Mouse (Mus musculus): ENCODE results near the gene Zfp219. TPM values are rescaled to one million over a fixed set of nuclear protein-coding genes. Genes with fewer than 3 reads are reported as not detected.

Zfp219 gene
- total and polyA plus RNA-seq, 3 experiments, result 26.8 to 42.0 (median 30.0) TPM

GRCm38 (mm10) chr14:51983855-51984246 lies 36.7 kb downstream of the Zfp219 start:
- intact Hi-C loops (cut with DNase I), result loop anchor here (5.0 kb wide), 1 partner anchor 52 kb away; no protein-coding TSS in a partner anchor
- 52% methylated on average over 10 of the region's 10 CpGs for WGBS

GRCm38 (mm10) chr14:51983251-51983650 lies 37.3 kb downstream of the Zfp219 start:
- no peaks in the 10 kb centered on the region for H3K27me3 ChIP-seq (ENCODE audit: control insufficient read depth, insufficient read depth, low read length)
- no peak overlapping the region for H3K9ac ChIP-seq (ENCODE audit: low read depth, low read length)
- intact Hi-C loops (cut with DNase I), result loop anchor here (5.0 kb wide), 1 partner anchor 51 kb away; no protein-coding TSS in a partner anchor
- DNase-seq, result no peak
- H3K4me1 ChIP-seq (ENCODE audit: control insufficient read depth, insufficient read depth, low read length), result no peaks in the 10 kb centered on the region
- no peak overlapping the region for H3K27ac ChIP-seq
- no peak overlapping the region for H3K4me3 ChIP-seq
- 70% methylated on average over 4 of the region's 4 CpGs for WGBS
- H3K79me2 ChIP-seq (replicated peaks; ENCODE audit: control insufficient read depth, insufficient read depth, low read length), result no peaks in the 10 kb centered on the region
- no peaks in the 10 kb centered on the region for H3K36me3 ChIP-seq (ENCODE audit: control insufficient read depth, insufficient read depth, low read length)
- TF ChIP-seq POLR2A (IDR thresholded peaks at IDR 0.05; ENCODE audit: insufficient read depth, low read depth, low read length) (no peak), CTCF (IDR thresholded peaks at IDR 0.05) (peak; percentile 49)

More at GRCm38 (mm10) chr14:51983855-51984246, 36.7 kb downstream of the Zfp219 start:
- Histone ChIP-seq H3K9ac (ENCODE audit: low read depth, low read length) (no peak overlapping the region), H3K27me3 (ENCODE audit: control insufficient read depth, insufficient read depth, low read length) (no peaks in the 10 kb centered on the region), H3K4me3 (peak overlapping the region; percentile 82), H3K79me2 (replicated peaks; ENCODE audit: control insufficient read depth, insufficient read depth, low read length) (no peaks in the 10 kb centered on the region), H3K36me3 (ENCODE audit: control insufficient read depth, insufficient read depth, low read length) (no peaks in the 10 kb centered on the region), H3K4me1 (ENCODE audit: control insufficient read depth, insufficient read depth, low read length) (no peaks in the 10 kb centered on the region), H3K27ac (peak overlapping the region; percentile 85; the same call in 1 of the 2 replicates)
- DNase-seq, result no peak
- TF ChIP-seq EP300 (IDR thresholded peaks at IDR 0.05; ENCODE audit: insufficient read depth, low read depth, low read length) (no peak), POLR2A (IDR thresholded peaks at IDR 0.05; ENCODE audit: insufficient read depth, low read depth, low read length) (no peak), CTCF (IDR thresholded peaks at IDR 0.05) (no peak)

- Histone ChIP-seq H3K36me3 (ENCODE audit: control insufficient read depth, insufficient read depth, low read length) (no peaks in the 10 kb centered on the region), H3K27me3 (ENCODE audit: control insufficient read depth, insufficient read depth, low read length) (no peaks in the 10 kb centered on the region), H3K79me2 (replicated peaks; ENCODE audit: control insufficient read depth, insufficient read depth, low read length) (no peaks in the 10 kb centered on the region), H3K4me1 (ENCODE audit: control insufficient read depth, insufficient read depth, low read length) (no peaks in the 10 kb centered on the region), H3K4me3 (no peak overlapping the region), H3K9ac (ENCODE audit: low read depth, low read length) (no peak overlapping the region), H3K27ac (no peak overlapping the region)
- intact Hi-C loops (cut with DNase I), result no loop called here
- 84% methylated on average over 3 of the region's 3 CpGs for WGBS
- no peak for TF ChIP-seq EP300 (IDR thresholded peaks at IDR 0.05; ENCODE audit: insufficient read depth, low read depth, low read length)
- TF ChIP-seq CTCF (IDR thresholded peaks at IDR 0.05), result no peak
- no peak for TF ChIP-seq POLR2A (IDR thresholded peaks at IDR 0.05; ENCODE audit: insufficient read depth, low read depth, low read length)
- DNase-seq, result no peak
These were observed 41.3 kb downstream of the Zfp219 start for GRCm38 (mm10) chr14:51979252-51979651.

GRCm38 (mm10) chr14:51967400-51967799 lies 53.1 kb downstream of the Zfp219 start:
- TF ChIP-seq POLR2A (IDR thresholded peaks at IDR 0.05; ENCODE audit: insufficient read depth, low read depth, low read length) (no peak), CTCF (IDR thresholded peaks at IDR 0.05) (no peak), EP300 (IDR thresholded peaks at IDR 0.05; ENCODE audit: insufficient read depth, low read depth, low read length) (no peak)
- H3K27me3 ChIP-seq (ENCODE audit: control insufficient read depth, insufficient read depth, low read length), result no peaks in the 10 kb centered on the region
- 64% methylated on average over 3 of the region's 3 CpGs for WGBS
- H3K4me1 ChIP-seq (ENCODE audit: control insufficient read depth, insufficient read depth, low read length), result no peaks in the 10 kb centered on the region; the same call in 1 of the 2 replicates
- intact Hi-C loops (cut with DNase I), result no loop called here
- DNase-seq, result no peak
- H3K27ac ChIP-seq, result no peak overlapping the region
- H3K9ac ChIP-seq (ENCODE audit: low read depth, low read length), result no peak overlapping the region
- H3K36me3 ChIP-seq (ENCODE audit: control insufficient read depth, insufficient read depth, low read length), result no peaks in the 10 kb centered on the region
- no peak overlapping the region for H3K4me3 ChIP-seq
- H3K79me2 ChIP-seq (replicated peaks; ENCODE audit: control insufficient read depth, insufficient read depth, low read length), result no peaks in the 10 kb centered on the region

- H3K36me3 ChIP-seq (ENCODE audit: control insufficient read depth, insufficient read depth, low read length), result no peaks in the 10 kb centered on the region
- 49% methylated on average over 2 of the region's 2 CpGs for whole genome bisulfite sequencing
- no peak overlapping the region for H3K9ac ChIP-seq (ENCODE audit: low read depth, low read length)
- no peak for DNase-seq
- H3K27ac ChIP-seq, result no peak overlapping the region
- no peaks in the 10 kb centered on the region for H3K4me1 ChIP-seq (ENCODE audit: control insufficient read depth, insufficient read depth, low read length)
- intact Hi-C loops (cut with DNase I), result no loop called here
- no peaks in the 10 kb centered on the region for H3K79me2 ChIP-seq (replicated peaks; ENCODE audit: control insufficient read depth, insufficient read depth, low read length)
- no peak overlapping the region for H3K4me3 ChIP-seq
- no peaks in the 10 kb centered on the region for H3K27me3 ChIP-seq (ENCODE audit: control insufficient read depth, insufficient read depth, low read length)
- no peak for TF ChIP-seq CTCF (IDR thresholded peaks at IDR 0.05)
- no peak for TF ChIP-seq POLR2A (IDR thresholded peaks at IDR 0.05; ENCODE audit: insufficient read depth, low read depth, low read length)
- TF ChIP-seq EP300 (IDR thresholded peaks at IDR 0.05; ENCODE audit: insufficient read depth, low read depth, low read length), result no peak
These were observed 60.2 kb downstream of the Zfp219 start for GRCm38 (mm10) chr14:51960316-51960715.

Other genes with a start within 250 kb of the Zfp219 start
- not detected for gene Ang4, start 247.1 kb downstream of the Zfp219 start, total RNA-seq (2021)
- not detected in 2 replicates for gene Ang4, start 247.1 kb downstream of the Zfp219 start, polyA plus RNA-seq (2012; rRNA removed)
- gene AY358078, start 220.7 kb downstream of the Zfp219 start, total RNA-seq (2021), result not detected
- gene AY358078, start 220.7 kb downstream of the Zfp219 start, polyA plus RNA-seq (2012; rRNA removed), result not detected in 2 replicates
- not detected for gene Ear6, start 167.0 kb downstream of the Zfp219 start, total RNA-seq (2021)
- not detected in 2 replicates for gene Ear6, start 167.0 kb downstream of the Zfp219 start, polyA plus RNA-seq (2012; rRNA removed)
- gene Mettl17, start 135.9 kb downstream of the Zfp219 start, total RNA-seq (2021), result 10 to 100 TPM; 20.1 to 20.7 TPM
- gene Mettl17, start 135.9 kb downstream of the Zfp219 start, polyA plus RNA-seq (2012; rRNA removed), result 21.1 and 24.8 TPM in 2 replicates
- gene Slc39a2, start 127.8 kb downstream of the Zfp219 start, total RNA-seq (2021), result under 1 TPM; 0.16 to 0.25 TPM
- gene Slc39a2, start 127.8 kb downstream of the Zfp219 start, polyA plus RNA-seq (2012; rRNA removed), result 0.53 and 1.7 TPM in 2 replicates
- 1,000 to 10,000 TPM; 1,274 to 1,571 TPM for gene Ndrg2, start 106.6 kb downstream of the Zfp219 start, total RNA-seq (2021)
- gene Ndrg2, start 106.6 kb downstream of the Zfp219 start, polyA plus RNA-seq (2012; rRNA removed), result 2,120 and 2,574 TPM in 2 replicates
- not detected for gene Tppp2, start 102.3 kb downstream of the Zfp219 start, total RNA-seq (2021)
- gene Tppp2, start 102.3 kb downstream of the Zfp219 start, polyA plus RNA-seq (2012; rRNA removed), result 0.16 and 0.32 TPM in 2 replicates
- not detected for gene Rnase13, start 98.0 kb downstream of the Zfp219 start, total RNA-seq (2021)
- gene Rnase13, start 98.0 kb downstream of the Zfp219 start, polyA plus RNA-seq (2012; rRNA removed), result not detected in 2 replicates
- gene Arhgef40, start 36.0 kb downstream of the Zfp219 start, total RNA-seq (2021), result 10 to 100 TPM; 27.2 to 27.8 TPM
- gene Arhgef40, start 36.0 kb downstream of the Zfp219 start, polyA plus RNA-seq (2012; rRNA removed), result 42.6 and 49.0 TPM in 2 replicates
- 1 to 10 TPM; 2.2 to 4.2 TPM for gene Tmem253, start 5.1 kb downstream of the Zfp219 start, total RNA-seq (2021)
- 2.8 and 3.8 TPM in 2 replicates for gene Tmem253, start 5.1 kb downstream of the Zfp219 start, polyA plus RNA-seq (2012; rRNA removed)
- not detected for gene Olfr221, start 21.7 kb upstream of the Zfp219 start, total RNA-seq (2021)
- gene Olfr221, start 21.7 kb upstream of the Zfp219 start, polyA plus RNA-seq (2012; rRNA removed), result not detected in 2 replicates
- 100 to 1,000 TPM; 137 to 147 TPM for gene Hnrnpc, start 83.3 kb upstream of the Zfp219 start, total RNA-seq (2021)
- 70.7 and 140 TPM in 2 replicates for gene Hnrnpc, start 83.3 kb upstream of the Zfp219 start, polyA plus RNA-seq (2012; rRNA removed)
- gene Rpgrip1, start 90.0 kb upstream of the Zfp219 start, total RNA-seq (2021), result under 1 TPM; 0.16 to 0.23 TPM
- 0.59 and 0.98 TPM in 2 replicates for gene Rpgrip1, start 90.0 kb upstream of the Zfp219 start, polyA plus RNA-seq (2012; rRNA removed)
- gene Supt16, start 176.7 kb upstream of the Zfp219 start, total RNA-seq (2021), result 10 to 100 TPM; 23.9 to 24.7 TPM
- 5.3 and 8.8 TPM in 2 replicates for gene Supt16, start 176.7 kb upstream of the Zfp219 start, polyA plus RNA-seq (2012; rRNA removed)
- 10 to 100 TPM; 36.7 to 45.2 TPM for gene Chd8, start 237.0 kb upstream of the Zfp219 start, total RNA-seq (2021)
- 14.3 and 21.0 TPM in 2 replicates for gene Chd8, start 237.0 kb upstream of the Zfp219 start, polyA plus RNA-seq (2012; rRNA removed)